Mouse (Mus musculus) midbrain, embryonic 12.5 days (tissue): ENCODE results near the gene Hoxd8. TPM values are rescaled to one million over a fixed set of nuclear protein-coding genes. Genes with fewer than 3 reads are reported as not detected.

Experiments
- ATAC-seq: fragments of 200-750 bp; cut with Nextera tagmentation; 2 replicates; pipeline ENCODE4 v1.8.0; 2017; ENCODE audit warnings: low read depth, moderate TSS enrichment, moderate library complexity; ENCODE audit not compliant: low FRiP score
- H3K27ac ChIP-seq: fragments of 300-500 bp; sonication (generic); replicated peaks from 2 replicates; pipeline ENCODE4 v1.5.1; 2016; ENCODE audit warnings: mild to moderate bottlenecking
- H3K27me3 ChIP-seq: fragments of 300-500 bp; sonication (generic); 2 replicates; pipeline ENCODE4 v1.6.1; 2016; ENCODE audit warnings: mild to moderate bottlenecking
- H3K36me3 ChIP-seq: fragments of 300-500 bp; sonication (generic); 2 replicates; pipeline ENCODE4 v1.6.1; 2016
- H3K4me1 ChIP-seq: fragments of 300-500 bp; sonication (generic); 2 replicates; pipeline ENCODE4 v1.6.1; 2016
- H3K4me2 ChIP-seq: fragments of 300-500 bp; sonication (generic); replicated peaks from 2 replicates; pipeline ENCODE4 v1.6.1; 2016; ENCODE audit warnings: mild to moderate bottlenecking, moderate library complexity
- H3K4me3 ChIP-seq: fragments of 300-500 bp; sonication (generic); 2 replicates; pipeline ENCODE4 v1.5.1; 2016; ENCODE audit warnings: mild to moderate bottlenecking
- H3K9ac ChIP-seq: fragments of 300-500 bp; sonication (generic); replicated peaks from 2 replicates; pipeline ENCODE4 v1.6.1; 2016; ENCODE audit warnings: mild to moderate bottlenecking, moderate library complexity
- H3K9me3 ChIP-seq: fragments of 300-500 bp; sonication (generic); 2 replicates; pipeline ENCODE4 v1.6.1; 2016; ENCODE audit warnings: mild to moderate bottlenecking
- WGBS: fragments of 180-500 bp; shearing (Covaris S2); methylation state at CpG from one replicate; pipeline ENCODE4 v1.1.7; 2016; 5-methylcytosine and 5-hydroxymethylcytosine counted together
- polyA plus RNA-seq: library from polyadenylated mRNA; unstranded; fragments of >200 nt; fragmentation: Nextera tagmentation; extraction: Ambion mirVana; gene quantifications from 2 replicates; pipeline ENCODE4 v1.2.1, GENCODE M21; 2016

Gene Hoxd8
- polyA plus RNA-seq, 1 experiment from 2014 or later, result 0.15 TPM

- Histone ChIP-seq H3K4me2 (no peak overlapping the region), H3K9ac (no peak overlapping the region), H3K36me3 (no peaks in the 10 kb centered on the region), H3K9me3 (no peaks in the 10 kb centered on the region), H3K4me3 (no peak overlapping the region), H3K4me1 (peaks cover 10% of the 10 kb centered on the region), H3K27ac (no peak overlapping the region), H3K27me3 (peaks cover 98% of the 10 kb centered on the region)
- ATAC-seq, result no peak
- WGBS, result 2% methylated on average over 21 of the region's 21 CpGs
Measured at GRCm38 (mm10) chr2:74680561-74681398, 23.6 kb upstream of the Hoxd8 start.

GRCm38 (mm10) chr2:74681594-74682531, 22.6 kb upstream of the Hoxd8 start:
- peaks cover 94% of the 10 kb centered on the region for H3K27me3 ChIP-seq
- peaks cover 10% of the 10 kb centered on the region for H3K4me1 ChIP-seq
- H3K36me3 ChIP-seq, result no peaks in the 10 kb centered on the region
- no peak overlapping the region for H3K27ac ChIP-seq
- H3K9me3 ChIP-seq, result no peaks in the 10 kb centered on the region
- H3K9ac ChIP-seq, result no peak overlapping the region
- WGBS, result under 1% methylated on average over 78 of the region's 78 CpGs
- peak overlapping the region; percentile 27 for H3K4me2 ChIP-seq
- H3K4me3 ChIP-seq, result peak overlapping the region; percentile 17; the same call in 1 of the 2 replicates
- ATAC-seq, result 0 out of 2 replicates have a peak, but pooled peaks have one; percentile 16

- Histone ChIP-seq H3K36me3 (no peaks in the 10 kb centered on the region), H3K27me3 (peaks cover 95% of the 10 kb centered on the region), H3K4me3 (peak overlapping the region; percentile 17), H3K9ac (no peak overlapping the region), H3K4me2 (peak overlapping the region; percentile 18; the same call in 1 of the 2 replicates), H3K4me1 (peaks cover 10% of the 10 kb centered on the region), H3K27ac (no peak overlapping the region), H3K9me3 (no peaks in the 10 kb centered on the region)
- no peak for ATAC-seq
- WGBS, result 1% methylated on average over 51 of the region's 51 CpGs
Measured at GRCm38 (mm10) chr2:74682796-74683195, 21.6 kb upstream of the Hoxd8 start.

- no peak for ATAC-seq
- WGBS, result under 1% methylated on average over 18 of the region's 18 CpGs
- Histone ChIP-seq H3K9ac (no peak overlapping the region), H3K27ac (no peak overlapping the region), H3K4me1 (peaks cover 10% of the 10 kb centered on the region), H3K4me2 (no peak overlapping the region), H3K27me3 (peaks cover 93% of the 10 kb centered on the region), H3K4me3 (no peak overlapping the region), H3K9me3 (no peaks in the 10 kb centered on the region), H3K36me3 (no peaks in the 10 kb centered on the region)
Measured at GRCm38 (mm10) chr2:74683471-74683951, 20.9 kb upstream of the Hoxd8 start.

- no peaks in the 10 kb centered on the region for H3K9me3 ChIP-seq
- H3K4me2 ChIP-seq, result no peak overlapping the region
- under 1% methylated on average over 12 of the region's 12 CpGs for WGBS
- H3K4me3 ChIP-seq, result no peak overlapping the region
- H3K27me3 ChIP-seq, result peaks cover 93% of the 10 kb centered on the region
- H3K9ac ChIP-seq, result no peak overlapping the region
- no peak overlapping the region for H3K27ac ChIP-seq
- H3K36me3 ChIP-seq, result no peaks in the 10 kb centered on the region
- ATAC-seq, result no peak
- H3K4me1 ChIP-seq, result peaks cover 10% of the 10 kb centered on the region
Measured at GRCm38 (mm10) chr2:74684106-74684505, 20.3 kb upstream of the Hoxd8 start.

- Histone ChIP-seq H3K36me3 (no peaks in the 10 kb centered on the region), H3K4me3 (no peak overlapping the region), H3K4me1 (peaks cover 10% of the 10 kb centered on the region), H3K9ac (no peak overlapping the region), H3K9me3 (no peaks in the 10 kb centered on the region), H3K4me2 (no peak overlapping the region), H3K27me3 (peaks cover 93% of the 10 kb centered on the region), H3K27ac (no peak overlapping the region)
- WGBS, result 11% methylated on average over 4 of the region's 4 CpGs
- no peak for ATAC-seq
Measured at GRCm38 (mm10) chr2:74685059-74685603, 19.3 kb upstream of the Hoxd8 start.

GRCm38 (mm10) chr2:74686301-74686987, 18.0 kb upstream of the Hoxd8 start:
- Histone ChIP-seq H3K4me1 (peaks cover 10% of the 10 kb centered on the region), H3K36me3 (no peaks in the 10 kb centered on the region), H3K4me2 (no peak overlapping the region), H3K9ac (no peak overlapping the region), H3K9me3 (no peaks in the 10 kb centered on the region), H3K27me3 (peaks cover 89% of the 10 kb centered on the region), H3K4me3 (no peak overlapping the region), H3K27ac (no peak overlapping the region)
- 5% methylated on average over 17 of the region's 17 CpGs for WGBS
- no peak for ATAC-seq

GRCm38 (mm10) chr2:74686988-74687697, 17.3 kb upstream of the Hoxd8 start:
- Histone ChIP-seq H3K36me3 (no peaks in the 10 kb centered on the region), H3K4me2 (no peak overlapping the region), H3K27ac (no peak overlapping the region), H3K9me3 (no peaks in the 10 kb centered on the region), H3K27me3 (peaks cover 89% of the 10 kb centered on the region), H3K4me3 (no peak overlapping the region), H3K9ac (no peak overlapping the region), H3K4me1 (peaks cover 6% of the 10 kb centered on the region)
- ATAC-seq, result no peak
- 1% methylated on average over 27 of the region's 27 CpGs for WGBS

- WGBS, result under 1% methylated on average over 31 of the region's 31 CpGs
- H3K4me1 ChIP-seq, result peaks cover under 1% of the 10 kb centered on the region
- no peaks in the 10 kb centered on the region for H3K9me3 ChIP-seq
- H3K36me3 ChIP-seq, result no peaks in the 10 kb centered on the region
- H3K4me3 ChIP-seq, result no peak overlapping the region
- ATAC-seq, result no peak
- no peak overlapping the region for H3K9ac ChIP-seq
- no peak overlapping the region for H3K27ac ChIP-seq
- no peak overlapping the region for H3K4me2 ChIP-seq
- H3K27me3 ChIP-seq, result peaks cover 89% of the 10 kb centered on the region
Measured at GRCm38 (mm10) chr2:74687698-74688555, 16.5 kb upstream of the Hoxd8 start.

- no peak overlapping the region for H3K4me2 ChIP-seq
- WGBS, result 3% methylated on average over 12 of the region's 12 CpGs
- H3K27me3 ChIP-seq, result peaks cover 89% of the 10 kb centered on the region
- no peaks in the 10 kb centered on the region for H3K36me3 ChIP-seq
- no peak overlapping the region for H3K27ac ChIP-seq
- H3K4me3 ChIP-seq, result no peak overlapping the region
- no peak overlapping the region for H3K9ac ChIP-seq
- H3K4me1 ChIP-seq, result no peaks in the 10 kb centered on the region
- no peak for ATAC-seq
- no peaks in the 10 kb centered on the region for H3K9me3 ChIP-seq
Measured at GRCm38 (mm10) chr2:74688795-74689573, 15.4 kb upstream of the Hoxd8 start.
